Mouse (Mus musculus): ENCODE data around the gene Gm7697. TPM values are rescaled to one million over a fixed set of nuclear protein-coding genes. Genes with fewer than 3 reads are reported as not detected.
"Not testable (repeated sequence)": the region's sequence is repeated elsewhere in the genome, so short reads cannot be mapped to it uniquely, and the experiment has no call there.

The Gm7697 gene
- total and polyA plus RNA-seq, 2 experiments from 2014 or later = 0.05 TPM; not detected in 1

DNA sequence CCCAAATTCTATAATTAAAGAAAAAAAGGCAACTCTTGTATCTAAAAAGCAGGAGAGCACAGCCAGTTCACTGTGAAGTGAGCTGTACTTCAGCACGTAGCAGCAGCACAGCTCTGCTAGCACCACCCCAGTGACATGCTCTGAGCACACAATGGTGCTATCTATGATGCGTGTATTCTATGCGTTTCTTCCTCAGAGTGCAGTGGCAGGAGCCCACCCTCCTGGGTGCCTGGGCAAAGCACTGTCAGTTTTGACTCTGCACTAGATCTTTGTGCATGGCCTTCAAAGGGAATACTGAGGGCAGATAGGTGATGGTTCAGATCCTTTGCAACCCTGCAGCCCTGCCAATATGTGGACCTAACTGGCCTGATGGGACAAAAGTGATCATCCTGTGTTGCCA is 69.3 kb downstream of the Gm7697 start, which contains the start of gene Gm9495:
Gene Gm9495, minus strand, starts transcription at position 101 of the 400 bp plus-strand sequence.
- H3K27ac ChIP-seq (ENCODE audit: low read depth, low read length); H3K36me3 ChIP-seq (ENCODE audit: insufficient read depth); H3K4me3 ChIP-seq (ENCODE audit: low read depth, low read length); H3K9me3 ChIP-seq (ENCODE audit: low read length); H3K27me3 ChIP-seq (ENCODE audit: insufficient read depth, low read length); H3K4me1 ChIP-seq (ENCODE audit: insufficient read depth); H3K4me2 ChIP-seq (ENCODE audit: low read depth); ATAC-seq; H3K9ac ChIP-seq; DNase-seq: not testable (repeated sequence)
- 100% methylated on average over 1 of the region's 3 CpGs for WGBS

Other genes starting within 250 kb of the Gm7697 start
- gene Gm9495, start 69.4 kb downstream of the Gm7697 start, total RNA-seq (2014; rRNA removed) = not detected in 2 replicates
- not detected in 2 replicates for gene Gm9495, start 69.4 kb downstream of the Gm7697 start, polyA plus RNA-seq (2015; fragmentation: Nextera tagmentation; extraction: Ambion mirVana)
- gene Zfp868, start 102.6 kb upstream of the Gm7697 start, total RNA-seq (2014; rRNA removed) = 26.9 and 38.0 TPM in 2 replicates
- 21.4 and 23.9 TPM in 2 replicates for gene Zfp868, start 102.6 kb upstream of the Gm7697 start, polyA plus RNA-seq (2015; fragmentation: Nextera tagmentation; extraction: Ambion mirVana)
- 4.9 and 5.1 TPM in 2 replicates for gene Zfp964, start 131.5 kb upstream of the Gm7697 start, total RNA-seq (2014; rRNA removed)
- gene Zfp964, start 131.5 kb upstream of the Gm7697 start, polyA plus RNA-seq (2015; fragmentation: Nextera tagmentation; extraction: Ambion mirVana) = 0.64 and 0.92 TPM in 2 replicates
- 24.5 and 34.1 TPM in 2 replicates for gene Zfp869, start 187.7 kb upstream of the Gm7697 start, total RNA-seq (2014; rRNA removed)
- gene Zfp869, start 187.7 kb upstream of the Gm7697 start, polyA plus RNA-seq (2015; fragmentation: Nextera tagmentation; extraction: Ambion mirVana) = 18.8 and 19.2 TPM in 2 replicates
- gene Zfp963, start 227.0 kb upstream of the Gm7697 start, total RNA-seq (2014; rRNA removed) = 5.0 TPM in 2 replicates
- gene Zfp963, start 227.0 kb upstream of the Gm7697 start, polyA plus RNA-seq (2015; fragmentation: Nextera tagmentation; extraction: Ambion mirVana) = 3.7 and 4.5 TPM in 2 replicates

All from forebrain, postnatal 0 days (tissue).